Mouse (Mus musculus): Measurements from ENCODE around the gene Nkain4.

The Nkain4 gene

GRCm38 (mm10) chr2:180954061-180955047 is at the start of gene Nkain4:
Gene Nkain4 (minus strand): TSS chr2:180954699.
- peak; percentile 62 for DNase-seq (ENCODE audit: low read depth, low spot score)

GRCm38 (mm10) chr2:180996905-180997304 is 42.4 kb upstream of the Nkain4 start:
- DNase-seq (ENCODE audit: low read depth, low spot score): no peak

GRCm38 (mm10) chr2:180996436-180996835 is 41.9 kb upstream of the Nkain4 start:
- no peak for DNase-seq (ENCODE audit: low read depth, low spot score)

- DNase-seq (ENCODE audit: low read depth, low spot score): no peak
Observed at GRCm38 (mm10) chr2:180995457-180995856, 41.0 kb upstream of the Nkain4 start.

GRCm38 (mm10) chr2:180994360-180994759 is 39.9 kb upstream of the Nkain4 start:
- DNase-seq (ENCODE audit: low read depth, low spot score): no peak

GRCm38 (mm10) chr2:180990347-180990746 is 35.8 kb upstream of the Nkain4 start:
- no peak for DNase-seq (ENCODE audit: low read depth, low spot score)

GRCm38 (mm10) chr2:180988948-180989347 is 34.4 kb upstream of the Nkain4 start:
- DNase-seq (ENCODE audit: low read depth, low spot score): no peak

- DNase-seq (ENCODE audit: low read depth, low spot score): no peak
Observed at GRCm38 (mm10) chr2:180988347-180988913, 33.9 kb upstream of the Nkain4 start.

GRCm38 (mm10) chr2:180987432-180988030 is 33.0 kb upstream of the Nkain4 start:
- DNase-seq (ENCODE audit: low read depth, low spot score): no peak

GRCm38 (mm10) chr2:180987001-180987400 is 32.5 kb upstream of the Nkain4 start:
- DNase-seq (ENCODE audit: low read depth, low spot score): no peak

GRCm38 (mm10) chr2:180986449-180986848 is 31.9 kb upstream of the Nkain4 start, which contains the start of gene Col20a1:
Gene Col20a1 (plus strand): TSS chr2:180986535.
- no peak for DNase-seq (ENCODE audit: low read depth, low spot score)

- no peak for DNase-seq (ENCODE audit: low read depth, low spot score)
Observed at GRCm38 (mm10) chr2:180985635-180986034, 31.1 kb upstream of the Nkain4 start.

GRCm38 (mm10) chr2:180981133-180981532 is 26.6 kb upstream of the Nkain4 start:
- no peak for DNase-seq (ENCODE audit: low read depth, low spot score)

GRCm38 (mm10) chr2:180967010-180967763 is 12.7 kb upstream of the Nkain4 start, which contains the start of gene Arfgap1:
Gene Arfgap1 (plus strand): TSS chr2:180967225.
- peak; percentile 81 for DNase-seq (ENCODE audit: low read depth, low spot score)

- DNase-seq (ENCODE audit: low read depth, low spot score): no peak
Observed at GRCm38 (mm10) chr2:180966092-180966882, 11.8 kb upstream of the Nkain4 start.

- no peak for DNase-seq (ENCODE audit: low read depth, low spot score)
Observed at GRCm38 (mm10) chr2:180963956-180964355, 9.5 kb upstream of the Nkain4 start.

GRCm38 (mm10) chr2:180962616-180963308 is 8.3 kb upstream of the Nkain4 start:
- no peak for DNase-seq (ENCODE audit: low read depth, low spot score)

- no peak for DNase-seq (ENCODE audit: low read depth, low spot score)
Observed at GRCm38 (mm10) chr2:180960187-180960586, 5.7 kb upstream of the Nkain4 start.

- DNase-seq (ENCODE audit: low read depth, low spot score): no peak
Observed at GRCm38 (mm10) chr2:180959605-180960004, 5.1 kb upstream of the Nkain4 start.

GRCm38 (mm10) chr2:180953638-180954037 is 861 bp downstream of the Nkain4 start:
- no peak for DNase-seq (ENCODE audit: low read depth, low spot score)

All from brain, embryonic 18.5 days (tissue).